Comparison of ENCODE assay signal across 8 mouse cellular contexts in the genomic region with DNA sequence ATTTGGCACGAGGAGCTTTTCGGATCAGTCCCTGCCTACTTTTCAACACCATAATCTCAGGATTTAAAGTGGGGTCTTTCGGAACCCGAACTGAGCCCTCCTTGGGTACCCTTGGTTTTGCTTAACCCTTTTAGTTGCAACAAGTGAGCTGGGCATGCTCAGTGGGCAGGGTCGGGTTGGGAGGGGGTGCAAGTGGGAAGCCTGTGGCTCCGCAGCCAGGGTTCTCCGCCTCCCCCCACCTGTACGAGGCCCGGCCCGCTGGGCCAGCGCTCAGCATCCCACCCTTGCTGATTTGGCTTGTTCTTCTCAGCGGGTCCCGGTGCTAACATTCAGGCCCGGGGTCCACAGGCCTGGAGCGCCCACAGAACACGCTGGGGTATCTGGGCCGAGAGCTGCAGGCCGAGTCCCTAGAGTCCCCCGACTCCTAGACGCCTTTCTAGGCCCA. TPM values are rescaled to one million over a fixed set of nuclear protein-coding genes. Genes with fewer than 3 reads are reported as not detected.
DNase-seq lines count a peak whose midpoint lies in the region; ATAC-seq lines count a peak whose summit lies in the region.

A gene (plus strand): TSS at position 161 of the 445 bp plus-strand sequence.

- H3K4me2 ChIP-seq in intestine, embryonic 16.5 days (ENCODE audit: low read depth, low read length), result peak within 1 kb of the TSS; percentile 89

- DNase-seq in right cerebral cortex, postnatal 14 days, result peak; percentile 35
- no peak for DNase-seq in right cerebral cortex, adult 18-20 months
- no peak for DNase-seq in gastrocnemius, postnatal 25 days
- DNase-seq in B cell, adult 2 months, result no peak
- no peak for DNase-seq in lung, postnatal 25 days (ENCODE audit: low spot score)

- ATAC-seq in intestine, embryonic 16.5 days, result no peak; the same call in 1 of the 2 replicates
- peak; percentile 6; the same call in 1 of the 2 replicates for ATAC-seq in megakaryocyte, adult 5-6 weeks (ENCODE audit: poor library complexity, severe bottlenecking)

- no peaks in the 10 kb centered on the region for H3K27me3 ChIP-seq in intestine, embryonic 16.5 days (replicated peaks; ENCODE audit: control insufficient read depth, insufficient read depth, low read length)

- no peaks in the 10 kb centered on the region for H3K9me3 ChIP-seq in intestine, embryonic 16.5 days (ENCODE audit: control insufficient read depth, low read length)

- H3K36me3 ChIP-seq in intestine, embryonic 16.5 days (ENCODE audit: control insufficient read depth, insufficient read depth, low read length), result no peaks in the 10 kb centered on the region

- peak within 1 kb of the TSS; percentile 75 for H3K4me3 ChIP-seq in brown adipose tissue, adult 24 weeks (ENCODE audit: insufficient read depth, low read depth, low read length)
- peak within 1 kb of the TSS; percentile 73 for H3K4me3 ChIP-seq in intestine, embryonic 16.5 days (ENCODE audit: low read length)

- H3K27ac ChIP-seq in brown adipose tissue, adult 24 weeks (replicated peaks; ENCODE audit: low read depth, low read length), result peak within 1 kb of the TSS; percentile 90
- peak within 1 kb of the TSS; percentile 85 for H3K27ac ChIP-seq in intestine, embryonic 16.5 days (ENCODE audit: low read length)

- peaks cover 4% of the 10 kb centered on the region; the same call in 1 of the 2 replicates for H3K4me1 ChIP-seq in brown adipose tissue, adult 24 weeks (ENCODE audit: control insufficient read depth, insufficient read depth, insufficient read length, low read length)
- peaks cover 7% of the 10 kb centered on the region; the same call in 1 of the 2 replicates for H3K4me1 ChIP-seq in intestine, embryonic 16.5 days (ENCODE audit: control insufficient read depth, insufficient read depth, low read length)

- H3K9ac ChIP-seq in intestine, embryonic 16.5 days (ENCODE audit: low read depth, low read length), result peak within 1 kb of the TSS; percentile 95

- WGBS in intestine, embryonic 16.5 days, result 9% methylated on average over 20 of the region's 20 CpGs

RNA-seq across cellular contexts. Expression of the gene that starts here (rescaled TPM):
- 590 and 641 TPM in 2 replicates for polyA plus RNA-seq in brown adipose tissue, adult 24 weeks (2012; ENCODE audit: insufficient read depth, insufficient read length, missing spikeins)
- 100 to 1,000 TPM; 193 to 197 TPM for total RNA-seq in gastrocnemius, postnatal 25 days (2021)
- polyA plus RNA-seq in intestine, embryonic 16.5 days (2015; fragmentation: Nextera tagmentation; extraction: Ambion mirVana), result 23.0 and 27.0 TPM in 2 replicates
- total RNA-seq in megakaryocyte, adult 5-6 weeks (2015), result 18.5 and 18.7 TPM in 2 replicates
- 20.8 and 25.1 TPM in 2 replicates for total RNA-seq in megakaryocyte, adult 5-6 weeks (2017)

Comparison
In these comparisons a context has a peak if more than half of its experiments do, and no peak if none do; other contexts are left out.
1. RNA of the gene that starts here (total RNA-seq): 193 to 197 TPM in gastrocnemius, postnatal 25 days; 18.5 to 25.1 TPM in megakaryocyte, adult 5-6 weeks; every median in the first group is over 4 times any median in the second.
2. RNA of the gene that starts here (polyA plus RNA-seq): 590 to 641 TPM in brown adipose tissue, adult 24 weeks; 23.0 to 27.0 TPM in intestine, embryonic 16.5 days; every median in the first group is over 10 times any median in the second.